Mouse (Mus musculus) thymus, postnatal 4 days (tissue): ENCODE measurements at regions not wholly inside any gene's neighbourhood (a gene's known extent, or its start where the extent isn't known, plus 50 kb on each side); places are given as distances from the start of the nearest gene placed in this dataset.

Source experiments
- DNase-seq: peaks from one replicate; pipeline ENCODE4 v3.0.0; 2021

DNA sequence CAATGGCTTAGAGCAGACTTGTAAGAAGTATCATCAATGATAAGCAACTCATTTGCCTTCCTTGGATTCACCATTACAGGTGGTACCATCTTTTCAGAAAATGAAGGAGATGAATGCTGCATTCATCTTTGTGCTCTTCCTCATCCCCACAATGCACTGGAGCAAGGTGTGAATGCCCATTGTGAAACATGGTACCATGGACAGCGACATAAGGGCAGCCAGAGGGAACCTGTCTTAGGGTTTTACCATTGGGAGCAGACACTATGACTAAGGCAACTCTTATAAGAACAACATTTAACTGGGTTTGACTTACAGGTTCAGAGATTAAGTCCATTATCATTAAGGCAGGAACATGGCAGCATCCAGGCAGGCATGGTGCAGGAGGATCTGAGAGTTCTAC, 60.1 kb upstream of the Kcnj6 start:
- DNase-seq: peak; percentile 8

DNA sequence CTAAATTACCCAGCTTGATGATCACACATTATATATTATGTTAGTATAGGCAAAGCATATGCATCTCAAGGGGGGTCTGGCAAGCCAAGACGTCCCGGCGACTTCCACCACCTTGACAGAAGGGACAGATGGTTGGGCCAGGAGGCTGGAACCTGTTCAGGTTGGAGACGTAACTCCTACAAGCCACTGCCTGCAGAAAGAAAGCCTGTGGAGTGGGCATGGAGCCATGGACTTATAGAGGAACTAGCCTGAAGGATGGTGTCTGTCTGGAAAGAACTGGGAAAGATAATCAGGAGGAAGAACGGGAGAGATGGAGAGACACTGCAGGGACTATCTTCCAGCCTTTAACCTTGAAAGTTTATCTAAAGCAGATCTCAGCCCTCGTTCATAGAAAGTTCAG, 66.9 kb upstream of the Kcnj6 start:
- DNase-seq: no peak

DNA sequence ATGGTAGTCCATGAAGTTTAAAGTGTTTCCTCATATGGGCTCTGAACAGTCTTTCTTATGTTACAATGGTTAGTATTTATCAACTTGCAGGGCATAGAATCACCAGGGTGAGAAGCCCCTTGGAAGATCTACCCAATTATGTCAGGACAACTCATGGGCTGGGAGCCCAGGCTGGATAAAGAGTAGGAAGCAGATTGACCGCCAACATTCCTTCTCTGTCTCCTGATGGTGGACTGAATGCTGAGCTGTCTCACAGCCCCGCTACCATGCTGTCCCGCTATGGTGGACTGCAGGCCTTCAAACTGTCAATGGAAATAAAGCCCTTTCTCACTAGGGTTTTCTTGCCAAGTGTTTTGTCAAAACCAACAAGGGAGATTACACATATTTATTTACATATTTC, 69.2 kb upstream of the Kcnj6 start:
- DNase-seq: no peak

DNA sequence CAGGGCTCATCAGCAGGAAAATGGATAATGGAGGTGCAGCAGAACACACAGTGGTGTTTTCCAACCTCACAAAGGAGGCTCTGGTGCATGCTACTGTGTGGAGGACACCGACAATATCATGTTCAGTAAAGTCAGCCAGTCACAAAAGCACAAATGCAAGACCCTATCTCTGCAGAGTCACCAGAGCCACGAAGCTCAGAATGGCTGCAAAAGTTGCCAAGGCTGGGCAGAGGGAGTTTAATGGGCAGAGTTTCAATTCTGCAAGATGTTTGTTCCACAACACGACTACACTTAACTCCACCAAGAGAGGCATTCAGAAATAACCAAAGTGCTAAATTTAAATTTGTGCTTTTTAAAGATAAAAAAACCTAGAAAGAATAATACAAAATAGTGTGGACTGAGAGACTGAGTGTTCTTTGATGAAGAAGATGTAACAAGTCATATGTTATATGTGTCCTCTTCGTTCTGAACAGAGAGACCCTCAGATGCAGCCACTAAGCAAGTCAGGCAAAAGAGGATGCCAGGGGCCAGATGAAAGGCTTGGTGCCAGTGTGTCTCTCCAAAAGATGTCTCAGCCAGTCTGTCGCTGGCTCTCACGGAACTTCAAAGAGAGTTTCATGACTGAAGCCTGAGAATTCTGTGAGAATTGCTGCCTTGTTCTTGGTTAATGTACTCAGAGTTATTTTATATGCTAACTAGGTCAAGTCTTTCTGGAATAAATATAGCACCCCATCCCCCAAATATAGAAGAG, 95.1 kb upstream of the Kcnj6 start:
- DNase-seq: no peak

GRCm38 (mm10) chr16:95093753-95094152, 96.3 kb upstream of the Kcnj6 start:
- DNase-seq: peak; percentile 8

- DNase-seq: no peak
Observed at GRCm38 (mm10) chr16:95100954-95101353, 103.5 kb upstream of the Kcnj6 start.

GRCm38 (mm10) chr16:95117531-95117930, 120.0 kb upstream of the Kcnj6 start:
- no peak for DNase-seq

GRCm38 (mm10) chr16:95119293-95119692, 121.8 kb upstream of the Kcnj6 start:
- no peak for DNase-seq

DNA sequence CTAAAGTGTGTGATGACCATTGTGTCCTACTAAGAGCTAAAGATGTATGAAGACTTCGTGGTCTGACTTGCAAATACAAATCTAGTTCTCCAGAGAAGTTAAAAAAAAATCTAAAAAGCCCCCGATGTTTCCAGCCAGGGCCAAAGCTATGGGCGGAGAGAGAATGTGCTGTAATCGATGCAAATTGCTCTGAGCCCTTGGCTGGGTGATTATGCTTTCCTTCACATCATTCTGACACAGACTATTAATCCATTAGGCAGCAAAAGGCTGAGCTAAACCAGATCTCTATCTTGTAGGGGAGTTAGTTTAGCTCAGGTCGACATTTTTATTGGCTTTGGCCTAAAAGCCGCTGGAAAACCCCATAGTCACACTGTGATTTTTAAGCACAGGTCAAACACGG, 124.5 kb upstream of the Kcnj6 start:
- DNase-seq: no peak

DNA sequence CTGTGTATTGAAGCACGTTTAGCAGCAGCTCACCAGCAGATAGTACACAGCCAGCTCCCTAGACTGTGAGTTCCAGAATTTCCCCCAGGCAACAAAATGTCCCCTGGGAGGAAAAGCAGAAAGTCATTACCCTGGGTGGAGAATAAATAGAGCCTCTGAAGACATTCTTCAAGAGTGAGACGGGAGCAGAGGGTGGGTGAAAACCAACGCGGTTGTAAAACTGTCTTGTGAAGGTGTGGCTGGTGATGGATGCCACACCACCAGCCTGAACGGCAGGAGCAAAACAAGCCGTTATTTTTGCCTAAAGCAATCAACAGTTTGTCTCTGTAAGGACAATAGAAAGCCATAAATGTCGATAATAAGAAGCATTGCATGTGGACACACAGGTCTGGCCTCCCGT, 129.7 kb upstream of the Kcnj15 start:
- DNase-seq: no peak

DNA sequence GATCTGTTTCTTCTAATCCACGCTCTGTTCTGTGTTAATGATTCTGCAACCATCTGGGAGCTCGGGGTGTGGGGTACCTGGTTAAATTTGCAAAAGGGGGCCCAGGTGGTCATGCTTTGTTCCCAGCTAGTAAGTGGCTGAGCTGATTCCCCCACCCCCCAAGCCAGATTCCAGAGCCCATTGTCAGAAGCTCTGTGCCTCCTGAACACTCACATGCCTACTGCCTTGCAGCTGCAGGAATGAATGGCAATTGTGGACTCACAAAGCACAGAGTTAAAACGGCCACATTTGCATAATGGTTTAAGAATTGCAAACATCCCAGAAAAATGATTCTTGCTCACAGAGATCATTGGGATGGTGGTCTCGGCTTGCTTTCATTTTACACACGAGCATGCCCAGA, 125.5 kb upstream of the Kcnj15 start:
- no peak for DNase-seq

GRCm38 (mm10) chr16:95138809-95139208, 118.5 kb upstream of the Kcnj15 start:
- DNase-seq: no peak

GRCm38 (mm10) chr16:95141510-95142394, 115.6 kb upstream of the Kcnj15 start:
- no peak for DNase-seq

- no peak for DNase-seq
Observed at GRCm38 (mm10) chr16:95150499-95150898, 106.9 kb upstream of the Kcnj15 start.

DNA sequence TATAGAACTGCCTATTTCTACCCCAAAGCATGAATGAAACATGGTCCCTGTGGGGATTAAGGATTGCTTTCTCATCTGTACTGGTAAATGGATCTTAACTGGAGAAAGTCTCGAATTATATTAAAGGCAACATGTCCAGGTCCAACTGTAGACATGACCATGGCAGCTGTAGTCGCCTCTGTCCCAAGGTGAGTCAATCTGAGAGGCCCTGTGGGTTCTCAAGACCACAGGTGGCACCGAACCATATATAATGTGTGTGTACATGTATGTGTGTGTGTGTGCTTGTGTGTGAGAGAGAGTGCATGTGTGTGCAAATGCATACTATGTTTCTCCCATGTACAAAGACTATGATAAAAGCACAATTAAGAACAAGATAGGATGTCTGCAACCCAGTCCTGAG, 105.9 kb upstream of the Kcnj15 start:
- no peak for DNase-seq

DNA sequence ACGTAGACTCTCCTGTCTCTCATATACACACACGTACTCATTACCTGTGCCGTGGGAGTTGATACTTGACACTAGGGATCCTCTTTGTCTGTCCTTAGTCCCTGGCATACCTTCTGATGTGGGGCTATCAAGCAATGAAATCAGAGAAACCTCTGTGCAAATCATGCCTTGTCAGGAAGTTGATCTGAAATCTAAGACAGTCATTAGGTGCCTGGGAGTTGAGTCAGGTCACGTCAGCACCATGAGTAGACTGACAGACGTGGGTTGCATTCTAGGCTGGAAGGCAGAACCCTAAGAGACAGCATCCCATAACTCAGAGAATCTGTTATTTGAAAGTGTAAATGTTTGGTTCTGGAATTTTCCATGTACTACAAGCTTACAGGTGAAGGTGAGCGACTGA, 105.4 kb upstream of the Kcnj15 start:
- no peak for DNase-seq

DNA sequence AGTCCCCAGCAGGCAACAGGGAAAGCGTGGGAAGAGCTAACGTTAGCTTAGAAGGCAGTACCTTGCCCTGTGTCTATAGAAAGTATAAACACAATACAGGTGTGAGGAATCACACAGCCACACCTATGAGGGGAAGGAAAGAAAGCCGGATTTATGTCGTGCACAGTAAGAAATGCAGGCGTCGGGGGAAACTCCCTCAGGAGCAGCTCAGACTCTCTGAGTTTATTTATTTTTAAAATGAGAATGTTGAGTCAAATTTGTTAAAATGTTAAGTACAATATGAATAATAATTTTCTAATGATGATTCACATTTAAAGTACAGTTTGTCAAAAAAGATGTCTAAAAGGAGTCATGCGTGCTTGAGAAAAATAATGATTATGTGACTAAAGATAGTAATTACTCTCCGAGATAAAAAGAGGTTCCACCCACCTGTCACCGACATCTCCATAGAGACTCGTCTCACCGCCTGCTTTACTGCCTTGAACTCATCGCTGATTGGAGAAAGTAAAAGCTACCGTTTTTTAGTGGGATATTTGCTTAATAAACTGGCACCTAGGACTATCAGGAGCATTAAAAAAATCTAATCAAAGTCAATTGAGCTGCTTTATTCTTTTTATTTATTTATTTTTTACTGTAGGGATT, 104.5 kb upstream of the Kcnj15 start:
- no peak for DNase-seq

- peak; percentile 25 for DNase-seq
Observed at GRCm38 (mm10) chr16:95168349-95168748, 89.0 kb upstream of the Kcnj15 start.

DNA sequence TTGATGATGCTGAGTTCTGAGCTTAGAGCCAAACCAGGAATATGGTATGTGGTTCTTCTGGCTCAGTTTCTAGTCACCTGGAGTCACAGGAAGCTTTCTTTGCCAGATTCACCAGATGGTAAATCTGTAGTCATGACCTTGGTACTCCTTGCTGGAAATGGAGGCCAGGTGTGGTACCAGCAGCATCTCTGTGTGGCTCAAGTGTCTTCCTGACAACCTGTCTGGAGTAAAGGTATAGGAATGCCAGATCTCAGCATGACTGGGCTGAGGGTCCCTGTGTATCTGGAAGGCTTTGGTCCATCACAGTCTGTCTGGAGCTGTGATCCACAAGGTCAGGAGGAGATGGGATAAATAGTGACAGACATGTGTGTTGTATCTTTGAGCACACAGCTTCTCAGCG, 88.0 kb upstream of the Kcnj15 start:
- no peak for DNase-seq

DNA sequence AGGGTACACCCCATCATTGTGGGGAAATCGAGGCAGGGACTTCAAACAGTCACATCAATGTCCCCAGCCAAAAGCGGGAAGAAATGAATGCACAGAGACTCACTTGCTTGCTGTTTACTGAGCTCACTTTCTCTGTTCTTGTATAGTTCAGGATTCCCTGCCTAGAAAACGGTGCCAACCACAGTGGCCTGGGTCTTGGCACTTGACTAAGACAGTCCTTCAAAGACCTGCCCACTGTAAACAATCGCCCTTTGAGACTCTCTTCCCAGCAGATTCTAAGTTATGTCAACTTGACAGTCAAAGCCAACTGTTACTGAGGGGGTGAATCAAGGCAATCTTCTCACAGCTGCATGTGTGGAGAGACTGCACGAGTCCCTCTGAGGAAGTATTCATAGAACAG, 76.8 kb upstream of the Kcnj15 start:
- DNase-seq: no peak

GRCm38 (mm10) chr16:95185341-95185740, 72.0 kb upstream of the Kcnj15 start:
- no peak for DNase-seq

DNA sequence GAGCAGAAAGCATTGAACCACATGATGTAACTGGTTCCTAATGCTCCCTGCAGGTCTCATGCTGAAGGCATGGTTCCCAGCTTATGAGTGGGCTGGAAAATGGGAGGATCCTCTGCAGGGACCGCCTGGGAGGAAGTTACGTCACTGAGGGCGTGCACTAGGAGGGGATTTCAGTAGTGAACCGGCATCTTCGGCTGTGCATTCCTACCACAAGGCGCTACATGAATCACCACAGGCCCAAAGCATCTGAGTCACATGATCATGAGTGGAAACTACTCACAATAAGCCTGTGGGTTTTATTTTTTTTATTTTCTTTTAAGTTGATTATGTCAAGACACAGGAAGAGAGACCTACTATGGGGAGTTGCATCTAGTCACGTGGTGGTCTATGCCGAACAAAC, 68.2 kb upstream of the Kcnj15 start:
- no peak for DNase-seq

GRCm38 (mm10) chr16:95194151-95194550, 63.2 kb upstream of the Kcnj15 start:
- DNase-seq: no peak

GRCm38 (mm10) chr16:95196141-95196540, 61.2 kb upstream of the Kcnj15 start:
- no peak for DNase-seq
